Mouse (Mus musculus) midbrain, embryonic 12.5 days (tissue): ENCODE measurements around the gene Rsph1. TPM values are rescaled to one million over a fixed set of nuclear protein-coding genes. Genes with fewer than 3 reads are reported as not detected.

Source experiments
- ATAC-seq: fragments of 200-750 bp; cut with Nextera tagmentation; 2 replicates; pipeline ENCODE4 v1.8.0; 2017; ENCODE audit warnings: low read depth, moderate TSS enrichment, moderate library complexity; ENCODE audit not compliant: low FRiP score
- H3K27ac ChIP-seq: fragments of 300-500 bp; sonication (generic); replicated peaks from 2 replicates; pipeline ENCODE4 v1.5.1; 2016; ENCODE audit warnings: mild to moderate bottlenecking
- H3K27me3 ChIP-seq: fragments of 300-500 bp; sonication (generic); 2 replicates; pipeline ENCODE4 v1.6.1; 2016; ENCODE audit warnings: mild to moderate bottlenecking
- H3K36me3 ChIP-seq: fragments of 300-500 bp; sonication (generic); 2 replicates; pipeline ENCODE4 v1.6.1; 2016
- H3K4me1 ChIP-seq: fragments of 300-500 bp; sonication (generic); 2 replicates; pipeline ENCODE4 v1.6.1; 2016
- H3K4me2 ChIP-seq: fragments of 300-500 bp; sonication (generic); replicated peaks from 2 replicates; pipeline ENCODE4 v1.6.1; 2016; ENCODE audit warnings: mild to moderate bottlenecking, moderate library complexity
- H3K4me3 ChIP-seq: fragments of 300-500 bp; sonication (generic); 2 replicates; pipeline ENCODE4 v1.5.1; 2016; ENCODE audit warnings: mild to moderate bottlenecking
- H3K9ac ChIP-seq: fragments of 300-500 bp; sonication (generic); replicated peaks from 2 replicates; pipeline ENCODE4 v1.6.1; 2016; ENCODE audit warnings: mild to moderate bottlenecking, moderate library complexity
- H3K9me3 ChIP-seq: fragments of 300-500 bp; sonication (generic); 2 replicates; pipeline ENCODE4 v1.6.1; 2016; ENCODE audit warnings: mild to moderate bottlenecking
- WGBS: fragments of 180-500 bp; shearing (Covaris S2); methylation state at CpG from one replicate; pipeline ENCODE4 v1.1.7; 2016; 5-methylcytosine and 5-hydroxymethylcytosine counted together
- polyA plus RNA-seq: library from polyadenylated mRNA; unstranded; fragments of >200 nt; fragmentation: Nextera tagmentation; extraction: Ambion mirVana; gene quantifications from 2 replicates; pipeline ENCODE4 v1.2.1, GENCODE M21; 2016

Gene Rsph1
- polyA plus RNA-seq, 1 experiment from 2014 or later = 0.99 TPM

DNA sequence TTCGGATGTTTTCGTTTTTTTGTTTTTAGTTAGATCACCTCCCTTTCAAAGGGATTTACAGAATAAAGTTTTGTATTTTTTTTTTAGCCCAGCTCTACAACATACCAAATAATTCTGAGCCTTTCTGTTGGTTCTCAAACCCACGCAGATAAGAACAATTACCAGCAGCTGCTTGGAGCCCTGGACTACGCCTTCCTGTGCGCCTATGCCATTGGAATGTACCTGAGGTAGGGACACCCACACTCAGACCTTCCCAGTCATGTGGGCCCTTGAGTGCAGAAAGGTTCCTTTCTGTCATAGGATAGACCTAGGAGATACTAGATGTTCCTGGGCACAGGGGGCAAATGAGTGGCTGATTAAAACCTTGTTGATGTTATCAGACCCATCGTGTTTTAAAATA lies 38.8 kb upstream of the Rsph1 start:
- H3K27me3 ChIP-seq = 0 out of 2 replicates have a peak, but pooled peaks cover 10% of the 10 kb centered on the region
- WGBS = 81% methylated on average over 6 of the region's 6 CpGs

GRCm38 (mm10) chr17:31315046-31315792 lies 38.0 kb upstream of the Rsph1 start:
- H3K9ac ChIP-seq = peak overlapping the region; percentile 29
- H3K4me3 ChIP-seq = no peak overlapping the region
- H3K4me2 ChIP-seq = no peak overlapping the region
- ATAC-seq = no peak
- 26% methylated on average over 13 of the region's 13 CpGs for WGBS
- peaks cover 13% of the 10 kb centered on the region for H3K4me1 ChIP-seq
- H3K27ac ChIP-seq = peak overlapping the region; percentile 63; the same call in 1 of the 2 replicates
- H3K9me3 ChIP-seq = no peaks in the 10 kb centered on the region
- H3K36me3 ChIP-seq = no peaks in the 10 kb centered on the region
- 0 out of 2 replicates have a peak, but pooled peaks cover 10% of the 10 kb centered on the region for H3K27me3 ChIP-seq

More for the DNA sequence above, 38.8 kb upstream of the Rsph1 start:
- H3K4me2 ChIP-seq = no peak overlapping the region
- H3K4me1 ChIP-seq = peaks cover 13% of the 10 kb centered on the region
- H3K27ac ChIP-seq = no peak overlapping the region
- H3K36me3 ChIP-seq = no peaks in the 10 kb centered on the region
- H3K9ac ChIP-seq = no peak overlapping the region
- ATAC-seq = no peak
- H3K9me3 ChIP-seq = no peaks in the 10 kb centered on the region
- H3K4me3 ChIP-seq = no peak overlapping the region

DNA sequence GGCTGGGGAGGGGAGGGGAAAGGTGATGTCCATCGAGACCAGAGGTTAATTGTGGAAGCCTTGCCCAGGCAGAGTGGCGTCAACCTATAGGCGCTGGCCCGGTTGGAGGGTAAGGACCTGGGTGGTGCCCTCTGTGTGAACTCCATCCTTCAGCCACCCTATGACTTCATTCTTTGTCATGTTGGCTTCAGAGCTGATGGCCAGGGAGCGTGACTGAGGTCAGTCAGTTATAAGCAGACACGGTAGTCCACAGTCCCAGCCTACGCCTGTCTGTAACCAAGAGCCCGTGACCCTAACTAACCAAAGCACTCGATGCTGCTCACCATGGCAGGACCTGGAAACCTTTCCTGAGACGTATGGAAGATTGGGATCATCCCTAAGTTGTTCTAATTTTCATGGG lies 35.5 kb upstream of the Rsph1 start:
- no peak overlapping the region for H3K9ac ChIP-seq
- H3K4me1 ChIP-seq = peaks cover 13% of the 10 kb centered on the region
- H3K36me3 ChIP-seq = no peaks in the 10 kb centered on the region
- no peak overlapping the region for H3K4me3 ChIP-seq
- H3K27ac ChIP-seq = no peak overlapping the region
- 77% methylated on average over 10 of the region's 10 CpGs for WGBS
- 0 out of 2 replicates have a peak, but pooled peaks cover 10% of the 10 kb centered on the region for H3K27me3 ChIP-seq
- no peaks in the 10 kb centered on the region for H3K9me3 ChIP-seq
- H3K4me2 ChIP-seq = no peak overlapping the region
- no peak for ATAC-seq

GRCm38 (mm10) chr17:31311047-31311446 lies 33.9 kb upstream of the Rsph1 start:
- Histone ChIP-seq H3K36me3 (no peaks in the 10 kb centered on the region), H3K4me1 (peaks cover 13% of the 10 kb centered on the region), H3K4me3 (no peak overlapping the region), H3K27me3 (0 out of 2 replicates have a peak, but pooled peaks cover 5% of the 10 kb centered on the region), H3K27ac (no peak overlapping the region), H3K4me2 (no peak overlapping the region), H3K9me3 (no peaks in the 10 kb centered on the region), H3K9ac (no peak overlapping the region)
- WGBS = 79% methylated on average over 9 of the region's 9 CpGs
- no peak for ATAC-seq

- H3K27me3 ChIP-seq = 0 out of 2 replicates have a peak, but pooled peaks cover 4% of the 10 kb centered on the region
- H3K4me2 ChIP-seq = no peak overlapping the region
- no peaks in the 10 kb centered on the region for H3K36me3 ChIP-seq
- WGBS = 53% methylated on average over 6 of the region's 6 CpGs
- no peaks in the 10 kb centered on the region for H3K9me3 ChIP-seq
- peaks cover 4% of the 10 kb centered on the region for H3K4me1 ChIP-seq
- no peak overlapping the region for H3K9ac ChIP-seq
- no peak overlapping the region for H3K27ac ChIP-seq
- H3K4me3 ChIP-seq = no peak overlapping the region
- ATAC-seq = no peak
Observed at GRCm38 (mm10) chr17:31309281-31309793, 32.2 kb upstream of the Rsph1 start.

GRCm38 (mm10) chr17:31308291-31308816 lies 31.2 kb upstream of the Rsph1 start:
- Histone ChIP-seq H3K27me3 (no peaks in the 10 kb centered on the region), H3K4me1 (peaks cover 2% of the 10 kb centered on the region), H3K9ac (no peak overlapping the region), H3K4me3 (no peak overlapping the region), H3K4me2 (no peak overlapping the region), H3K9me3 (no peaks in the 10 kb centered on the region), H3K27ac (no peak overlapping the region), H3K36me3 (no peaks in the 10 kb centered on the region)
- 95% methylated on average over 7 of the region's 7 CpGs for WGBS
- no peak for ATAC-seq

GRCm38 (mm10) chr17:31307756-31308155 lies 30.6 kb upstream of the Rsph1 start:
- H3K4me1 ChIP-seq = no peaks in the 10 kb centered on the region; the same call in none of the 2 replicates
- H3K9ac ChIP-seq = no peak overlapping the region
- H3K36me3 ChIP-seq = no peaks in the 10 kb centered on the region
- no peaks in the 10 kb centered on the region for H3K9me3 ChIP-seq
- 89% methylated on average over 3 of the region's 3 CpGs for WGBS
- H3K27ac ChIP-seq = no peak overlapping the region
- no peak overlapping the region for H3K4me3 ChIP-seq
- no peak overlapping the region for H3K4me2 ChIP-seq
- H3K27me3 ChIP-seq = no peaks in the 10 kb centered on the region
- no peak for ATAC-seq

DNA sequence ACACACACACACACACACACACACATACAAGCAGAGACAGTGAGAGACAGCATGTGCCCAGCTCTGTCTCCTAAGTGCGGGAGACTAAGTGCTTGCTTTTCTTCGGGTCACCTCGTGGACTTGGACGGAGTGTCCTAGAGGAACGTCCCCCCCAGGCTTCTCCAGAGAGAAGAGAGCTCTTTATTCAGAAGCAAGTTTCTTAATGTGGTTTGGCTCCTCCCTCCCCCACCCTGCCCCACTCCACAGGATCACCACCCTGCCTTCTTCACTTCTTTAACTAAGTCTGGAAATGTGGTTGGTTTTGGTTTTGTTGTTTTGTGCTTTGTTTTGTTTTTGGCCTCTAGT lies 28.6 kb upstream of the Rsph1 start:
- Histone ChIP-seq H3K4me3 (no peak overlapping the region), H3K9ac (no peak overlapping the region), H3K27me3 (no peaks in the 10 kb centered on the region), H3K36me3 (no peaks in the 10 kb centered on the region), H3K4me2 (no peak overlapping the region), H3K27ac (no peak overlapping the region), H3K9me3 (no peaks in the 10 kb centered on the region), H3K4me1 (no peaks in the 10 kb centered on the region; the same call in none of the 2 replicates)
- ATAC-seq = no peak
- WGBS = 63% methylated on average over 5 of the region's 5 CpGs

DNA sequence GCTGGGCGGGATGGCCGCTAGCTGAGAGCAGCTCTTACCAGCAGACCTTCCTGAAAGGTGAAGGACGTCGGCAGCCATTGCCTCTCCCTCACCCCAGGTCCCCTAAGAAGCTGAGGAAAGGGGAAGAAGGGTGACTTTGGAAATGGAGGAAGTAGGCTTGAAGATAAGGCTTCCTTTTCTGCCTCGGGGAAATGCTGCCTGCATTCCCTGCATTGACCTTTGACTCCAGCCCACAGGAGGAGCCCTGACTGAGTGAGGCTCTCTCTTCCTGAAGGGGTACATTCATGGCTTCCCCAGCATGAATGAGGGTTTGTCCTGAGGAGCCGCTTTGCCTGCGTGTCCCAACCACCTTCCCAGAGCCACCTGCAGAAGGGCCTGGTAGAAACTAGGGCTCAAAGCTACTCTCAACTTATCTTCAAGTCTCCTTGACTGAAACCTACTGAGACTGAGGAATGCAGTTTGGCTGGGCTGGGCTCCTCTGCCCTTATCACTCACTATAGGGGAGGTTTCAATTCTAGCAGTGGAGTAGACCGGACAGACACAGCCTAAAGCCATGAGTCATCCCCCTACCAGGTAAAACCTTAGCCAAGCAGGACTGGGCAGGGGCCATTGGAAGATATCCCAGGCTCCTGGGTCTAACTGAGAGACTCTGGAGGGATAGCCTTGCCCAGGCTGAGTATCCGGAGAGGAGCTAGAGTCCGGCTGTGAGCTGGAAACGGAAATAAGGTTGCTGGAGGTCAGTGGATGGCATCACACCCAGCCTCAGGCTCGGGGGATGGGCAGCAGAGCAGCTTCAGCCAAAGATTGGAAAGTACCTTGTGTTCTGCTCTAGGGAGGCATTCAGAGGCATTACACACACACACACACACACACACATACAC lies 28.0 kb upstream of the Rsph1 start:
- 54% methylated on average over 12 of the region's 12 CpGs for WGBS
- Histone ChIP-seq H3K4me3 (no peak overlapping the region), H3K27me3 (no peaks in the 10 kb centered on the region), H3K9me3 (no peaks in the 10 kb centered on the region), H3K36me3 (no peaks in the 10 kb centered on the region), H3K27ac (no peak overlapping the region), H3K4me2 (no peak overlapping the region), H3K4me1 (no peaks in the 10 kb centered on the region; the same call in none of the 2 replicates), H3K9ac (no peak overlapping the region)
- ATAC-seq = no peak

DNA sequence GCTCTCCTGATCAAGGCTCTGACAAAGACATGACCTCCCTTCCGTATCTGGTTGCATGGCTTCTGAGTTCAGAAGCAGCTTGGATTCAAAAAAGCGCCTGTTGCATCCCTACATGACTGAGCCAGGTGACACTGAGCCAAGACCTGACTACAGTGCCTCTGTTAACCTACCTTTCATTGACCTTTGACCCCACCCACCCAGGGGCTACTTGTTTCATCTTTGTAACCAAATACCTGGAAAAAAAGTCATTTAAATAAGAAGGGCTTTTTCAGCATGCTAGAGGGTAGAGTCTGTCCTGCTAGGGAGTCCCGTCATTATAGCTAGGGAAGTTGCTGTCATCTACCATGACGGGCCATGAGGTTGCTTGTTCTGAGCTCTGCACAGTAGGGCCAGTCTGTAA lies 26.2 kb upstream of the Rsph1 start:
- no peak overlapping the region for H3K9ac ChIP-seq

DNA sequence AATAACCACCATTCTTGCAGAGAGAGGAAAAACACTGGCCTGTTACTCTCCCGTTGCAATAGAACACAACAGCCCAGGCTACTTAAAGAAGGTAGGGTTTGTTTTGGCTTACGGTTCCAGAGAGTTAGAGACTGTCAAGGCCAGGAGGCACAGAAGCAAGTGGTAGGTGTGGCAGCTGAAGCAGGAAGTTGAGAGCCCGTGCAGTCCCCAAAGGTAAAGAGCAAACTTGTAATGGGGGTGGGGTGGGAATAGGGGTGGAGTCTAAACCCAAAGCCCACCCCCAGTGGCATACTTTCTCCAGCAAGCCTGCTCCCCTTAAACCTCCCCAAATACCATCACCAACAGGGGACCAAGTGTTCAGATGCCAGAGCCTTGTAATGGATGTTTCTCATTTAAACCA lies 23.6 kb upstream of the Rsph1 start:
- no peak overlapping the region for H3K9ac ChIP-seq
- H3K27ac ChIP-seq = no peak overlapping the region
- no peak overlapping the region for H3K4me3 ChIP-seq
- no peak overlapping the region for H3K4me2 ChIP-seq
- H3K27me3 ChIP-seq = peaks cover 33% of the 10 kb centered on the region
- H3K9me3 ChIP-seq = no peaks in the 10 kb centered on the region
- H3K36me3 ChIP-seq = no peaks in the 10 kb centered on the region
- peaks cover 15% of the 10 kb centered on the region for H3K4me1 ChIP-seq
- WGBS = 82% methylated on average over 3 of the region's 3 CpGs
- no peak for ATAC-seq

More for the DNA sequence above, 26.2 kb upstream of the Rsph1 start:
- Histone ChIP-seq H3K4me2 (no peak overlapping the region), H3K27ac (no peak overlapping the region), H3K4me1 (no peaks in the 10 kb centered on the region; the same call in 1 of the 2 replicates), H3K36me3 (no peaks in the 10 kb centered on the region), H3K27me3 (0 out of 2 replicates have a peak, but pooled peaks cover 7% of the 10 kb centered on the region), H3K4me3 (no peak overlapping the region), H3K9me3 (no peaks in the 10 kb centered on the region)
- 85% methylated on average over 4 of the region's 4 CpGs for WGBS
- no peak for ATAC-seq

DNA sequence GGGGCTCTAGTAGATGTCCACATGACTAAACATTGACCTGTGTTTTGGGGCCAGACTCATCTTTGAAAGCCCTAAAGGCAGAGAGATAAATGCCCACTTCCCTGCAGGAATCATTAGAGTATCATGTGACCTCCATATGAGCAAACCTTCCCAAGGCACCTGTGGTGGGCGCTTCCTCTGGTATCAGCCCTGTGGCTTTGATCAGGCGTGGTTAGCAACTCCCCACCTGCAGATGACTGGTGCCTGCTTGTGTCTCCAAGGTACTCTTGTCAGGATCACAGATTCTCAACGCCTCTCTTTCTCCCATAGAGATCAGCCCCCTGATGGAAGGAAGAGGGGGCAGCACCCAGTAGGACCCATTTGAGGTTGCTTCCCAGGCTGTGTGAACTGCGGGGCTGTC lies 22.8 kb upstream of the Rsph1 start:
- Histone ChIP-seq H3K4me3 (no peak overlapping the region), H3K4me1 (peaks cover 21% of the 10 kb centered on the region), H3K27ac (no peak overlapping the region), H3K27me3 (peaks cover 41% of the 10 kb centered on the region), H3K9me3 (no peaks in the 10 kb centered on the region), H3K36me3 (no peaks in the 10 kb centered on the region), H3K9ac (no peak overlapping the region), H3K4me2 (no peak overlapping the region)
- ATAC-seq = no peak
- WGBS = 86% methylated on average over 4 of the region's 4 CpGs
